Mouse (Mus musculus) lung, postnatal 14 days (tissue): Measurements from ENCODE around the gene Adam33.
"Not testable (repeated sequence)": the region's sequence is repeated elsewhere in the genome, so short reads cannot be mapped to it uniquely, and the experiment has no call there.

Experiments used
- DNase-seq: peaks from one replicate; pipeline ENCODE4 v3.0.0; 2021

Gene Adam33

GRCm38 (mm10) chr2:131055631-131056030, 8.0 kb downstream of the Adam33 start:
- peak; percentile 69 for DNase-seq

GRCm38 (mm10) chr2:131054646-131055264, 8.9 kb downstream of the Adam33 start:
- no peak for DNase-seq

GRCm38 (mm10) chr2:131053851-131054645, 9.6 kb downstream of the Adam33 start:
- no peak for DNase-seq

DNA sequence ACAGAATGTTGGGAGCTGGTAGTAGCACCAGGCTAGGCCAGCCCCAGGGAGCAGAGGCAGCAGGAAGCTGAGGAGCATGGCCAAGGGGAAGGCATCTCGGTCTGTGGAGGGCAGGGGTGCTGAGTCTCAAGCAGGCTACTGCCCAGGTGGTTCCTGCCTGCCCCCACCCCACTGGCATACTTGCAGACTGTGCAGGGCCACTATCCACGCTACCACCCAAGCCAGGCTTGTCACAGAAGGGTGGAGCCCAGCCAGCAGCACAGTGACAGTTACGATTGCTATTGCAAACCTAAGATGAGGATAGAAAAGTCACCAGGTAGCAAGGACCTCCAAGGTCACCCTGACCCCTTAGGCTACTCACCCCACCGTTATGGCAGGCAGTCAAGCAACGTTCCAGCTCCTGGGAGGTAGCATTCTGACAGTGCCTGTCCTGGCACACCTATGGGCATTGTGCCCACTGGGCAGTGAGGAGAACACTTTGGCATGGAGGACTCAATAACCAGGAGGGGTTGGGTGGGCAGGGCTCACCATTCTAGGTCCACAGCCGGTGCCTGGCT, 10.7 kb downstream of the Adam33 start:
- no peak for DNase-seq

GRCm38 (mm10) chr2:131052043-131052442, 11.6 kb downstream of the Adam33 start:
- no peak for DNase-seq

- no peak for DNase-seq
Observed at GRCm38 (mm10) chr2:131046025-131046424, 17.6 kb downstream of the Adam33 start.

DNA sequence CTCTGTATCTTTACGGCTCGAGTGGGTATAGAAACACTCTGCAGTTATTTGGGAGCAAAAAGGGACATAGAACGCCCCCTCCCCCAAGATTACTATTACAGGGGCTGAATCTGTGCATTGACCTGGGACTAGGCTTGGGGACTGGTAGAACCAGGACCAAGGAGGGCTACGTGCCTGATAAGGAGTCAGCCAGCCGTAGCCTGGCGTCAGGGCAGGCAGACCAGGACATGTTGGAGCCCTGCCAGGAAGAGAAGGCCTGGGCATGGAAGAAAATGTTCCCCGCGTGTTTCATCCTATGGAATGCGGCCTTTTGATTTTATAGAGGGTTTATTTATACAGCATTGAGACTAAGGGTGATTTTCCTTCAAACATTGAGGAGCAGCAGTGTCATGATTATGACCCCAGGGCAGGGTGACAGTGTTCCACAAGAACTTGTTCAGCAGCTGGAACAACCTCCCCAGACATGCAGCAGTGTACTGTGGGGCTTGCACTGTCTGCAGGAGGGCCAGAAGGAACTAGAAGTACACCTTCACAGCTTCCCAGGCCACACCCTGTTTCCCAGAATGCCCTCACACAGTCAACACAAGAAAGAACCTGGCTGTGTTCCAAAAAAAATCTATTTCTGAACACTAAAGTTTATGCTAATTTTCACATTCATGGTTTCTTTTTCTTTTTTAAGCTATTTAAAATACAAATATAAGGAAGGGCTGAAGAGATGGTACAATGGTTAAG, 18.5 kb downstream of the Adam33 start:
- no peak for DNase-seq

- no peak for DNase-seq
Observed at GRCm38 (mm10) chr2:131044354-131044852, 19.2 kb downstream of the Adam33 start.

GRCm38 (mm10) chr2:131042988-131043387, 20.6 kb downstream of the Adam33 start, which contains the start of gene Gfra4:
Gene Gfra4, minus strand, starts transcription at chr2:131043088.
- DNase-seq = no peak

- no peak for DNase-seq
Observed at GRCm38 (mm10) chr2:131040854-131041825, 22.5 kb downstream of the Adam33 start.

GRCm38 (mm10) chr2:131038675-131039074, 24.9 kb downstream of the Adam33 start:
- no peak for DNase-seq

DNA sequence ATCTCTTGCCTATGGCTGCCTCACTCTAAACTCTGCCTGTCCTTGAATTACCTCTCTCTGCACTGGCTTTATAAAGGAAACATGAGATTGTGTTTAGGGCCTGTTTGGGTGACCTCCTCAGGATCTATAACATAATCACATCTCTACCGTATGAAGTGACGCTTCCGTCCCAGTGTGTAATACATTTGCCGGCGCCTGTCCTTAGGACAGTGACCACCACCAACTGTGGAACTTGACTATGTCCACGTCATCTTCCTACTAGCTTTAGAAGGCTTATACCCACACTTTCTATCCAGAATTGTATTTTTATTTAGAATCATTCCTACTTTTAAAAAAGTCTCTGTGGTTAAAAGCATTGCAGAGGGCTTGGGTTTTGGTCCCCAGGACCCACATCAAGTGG, 25.4 kb downstream of the Adam33 start:
- no peak for DNase-seq

DNA sequence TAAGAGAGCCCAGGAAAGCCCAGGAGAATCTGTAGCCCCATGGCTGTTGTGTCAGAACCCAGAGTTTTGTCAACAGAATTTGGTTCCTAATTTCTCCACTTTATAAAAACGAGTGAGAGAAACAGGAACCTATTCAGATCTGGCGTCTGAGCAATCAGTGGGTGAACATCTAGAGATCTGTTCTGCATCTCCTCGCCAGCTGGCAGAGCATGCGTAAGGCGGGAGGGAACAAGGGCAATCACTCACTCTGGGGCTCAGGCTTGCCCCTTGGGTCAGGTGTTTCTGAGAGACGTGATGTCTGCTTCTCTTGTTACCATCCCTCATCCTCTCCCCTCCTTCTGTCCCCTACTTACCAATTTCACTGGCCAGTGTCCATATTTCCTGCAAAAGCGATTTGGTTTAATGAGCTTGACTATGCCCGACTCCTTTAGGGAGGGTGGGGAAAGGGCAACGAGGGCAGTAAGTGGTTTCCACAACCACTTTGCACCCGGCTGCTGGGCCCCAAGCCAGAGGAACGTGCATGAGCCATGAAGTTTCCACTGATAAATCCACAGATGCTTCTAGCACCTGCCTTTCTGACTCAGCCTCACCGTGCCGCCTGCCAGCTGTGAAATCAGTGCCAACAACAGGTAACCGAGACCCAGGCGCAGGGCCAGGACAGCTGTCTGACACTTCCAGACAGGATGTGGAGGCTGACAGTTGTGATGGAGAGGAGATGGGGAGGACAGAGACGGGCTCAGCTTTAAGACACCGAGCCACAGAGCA, 26.2 kb downstream of the Adam33 start:
- peak; percentile 51 for DNase-seq

GRCm38 (mm10) chr2:131036757-131037156, 26.9 kb downstream of the Adam33 start:
- DNase-seq = no peak

DNA sequence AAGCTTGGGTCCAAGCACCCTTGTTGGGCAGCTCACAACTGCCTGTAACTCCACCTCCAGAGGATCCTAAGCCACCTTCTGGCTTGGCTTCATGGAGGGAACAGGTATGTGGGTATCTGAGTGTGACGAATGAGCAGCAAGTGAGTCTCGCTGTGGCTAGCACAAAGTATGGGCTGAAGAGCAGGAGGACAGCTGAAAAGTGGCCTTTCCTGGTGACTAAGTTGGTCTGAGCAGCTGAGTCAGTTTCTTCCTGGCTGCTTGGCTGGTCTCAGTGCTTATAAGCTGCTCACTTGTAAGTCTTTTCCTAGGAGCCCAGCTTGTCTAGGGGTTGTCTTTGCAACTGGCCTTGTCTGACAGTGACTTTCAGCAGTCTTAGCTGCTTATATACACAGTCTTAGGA, 27.3 kb downstream of the Adam33 start:
- DNase-seq = no peak

DNA sequence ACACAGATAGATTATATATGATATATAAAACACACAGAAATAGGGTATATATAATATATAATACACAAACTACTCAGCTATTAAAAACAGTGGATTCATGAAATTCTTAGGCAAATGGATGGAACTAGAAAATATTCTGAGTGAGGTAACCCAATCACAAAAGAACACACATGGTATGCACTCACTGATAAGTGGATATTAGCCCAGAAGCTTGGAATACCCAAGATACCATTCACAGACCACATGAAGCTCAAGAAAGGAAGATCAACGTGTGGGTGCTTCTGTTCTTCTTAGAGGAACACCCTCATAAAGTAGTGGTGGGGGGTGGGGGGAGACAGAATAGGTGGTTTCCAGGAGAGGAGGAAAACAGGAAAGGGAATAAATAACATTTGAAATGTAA, 32.2 kb downstream of the Adam33 start:
- not testable (repeated sequence) for DNase-seq

GRCm38 (mm10) chr2:131030998-131031397, 32.6 kb downstream of the Adam33 start:
- DNase-seq = no peak

DNA sequence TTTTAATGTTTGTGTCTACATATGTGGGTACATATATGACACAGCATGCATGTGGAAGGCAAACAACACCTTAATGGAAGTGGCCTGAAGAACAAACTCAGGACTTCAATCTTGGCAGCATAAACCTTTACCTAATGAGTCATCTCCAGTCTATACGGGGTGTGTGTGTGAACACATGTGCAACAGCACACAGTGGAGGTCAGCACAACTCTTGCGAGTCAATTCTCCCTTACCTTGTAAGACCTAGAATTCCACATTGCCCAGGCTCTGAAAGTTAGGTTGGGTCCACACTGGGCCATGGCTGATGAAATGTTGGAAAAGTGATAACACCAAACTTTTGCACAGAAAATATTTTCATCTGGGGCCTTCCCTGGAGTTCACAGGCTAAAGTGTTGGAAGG, 33.1 kb downstream of the Adam33 start:
- DNase-seq = no peak

GRCm38 (mm10) chr2:131029065-131029935, 34.3 kb downstream of the Adam33 start:
- no peak for DNase-seq

DNA sequence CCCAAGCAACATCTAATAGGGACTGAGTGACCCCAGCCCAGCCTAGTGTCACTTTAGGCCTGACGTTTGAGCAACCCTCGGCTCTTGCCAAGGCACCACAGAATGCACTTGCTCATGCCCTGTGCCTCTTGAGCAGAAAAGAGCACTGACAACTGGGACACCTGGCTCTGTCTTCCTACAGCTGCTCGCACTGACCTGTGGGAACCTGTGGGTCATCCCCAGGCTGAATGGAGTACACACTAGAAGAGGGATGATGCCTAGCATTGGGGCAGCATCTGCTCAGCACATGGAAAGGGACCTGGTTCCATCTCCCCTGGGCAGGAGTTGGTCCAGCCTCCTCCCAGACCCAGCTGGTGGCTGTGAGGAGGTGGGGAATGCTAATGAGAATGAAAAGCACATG, 36.7 kb downstream of the Adam33 start:
- no peak for DNase-seq
